In the genomic region with DNA sequence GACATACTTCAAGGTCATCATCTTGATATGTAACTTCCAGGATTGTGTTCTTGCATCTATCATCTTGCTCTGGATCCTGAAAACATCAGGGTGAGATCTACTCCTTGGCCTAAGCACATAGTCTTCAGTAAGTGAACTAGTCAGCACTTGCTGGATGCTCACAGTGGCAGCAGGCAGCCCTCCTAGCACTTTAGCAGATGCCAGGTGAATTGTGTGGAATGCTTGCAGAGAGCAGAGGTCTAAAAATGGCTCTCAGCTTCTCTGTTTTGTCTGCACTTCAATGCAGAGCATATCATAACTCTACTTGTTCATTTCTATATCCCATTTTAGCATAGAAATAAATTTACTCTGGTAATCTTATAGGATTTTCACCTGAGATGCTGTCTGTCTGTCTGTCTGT, we compare ENCODE assay signal across 24 mouse cellular contexts.
"Had no signal": no experiment of that assay in that cellular context is flagged by ENCODE, and none has a peak within 500 bp of the region (broad histone marks: within the 10 kb centered on the region; RNA-seq: fewer than 3 reads in every experiment).

No protein-coding gene starts in this region.

- H3K4me1 ChIP-seq: heart, embryonic 10.5 days; heart, embryonic 12.5 days; hindbrain, embryonic 10.5 days; hindbrain, embryonic 12.5 days; intestine, embryonic 15.5 days; kidney, embryonic 15.5 days; limb, embryonic 13.5 days; limb, embryonic 15.5 days; liver, embryonic 12.5 days had no signal

- H3K4me3 ChIP-seq: gastrocnemius, adult 2 months; heart, embryonic 10.5 days; heart, embryonic 12.5 days; hindbrain, embryonic 10.5 days; hindbrain, embryonic 12.5 days; intestine, embryonic 15.5 days; kidney, embryonic 15.5 days; limb, embryonic 13.5 days; limb, embryonic 15.5 days; liver, embryonic 12.5 days had no signal

- DNase-seq: gastrocnemius, adult 2 months; gastrocnemius, postnatal 10 days; gastrocnemius, postnatal 25 days; heart, adult 18-20 months; heart, postnatal 10 days; heart, postnatal 4 days; kidney, adult 18-20 months; kidney, adult 9 months; kidney, postnatal 14 days; kidney, postnatal 36 days; layer of hippocampus, adult 9-11 months; layer of hippocampus, postnatal 36 days; left cerebral cortex, postnatal 4 days had no signal

- H3K27ac ChIP-seq: gastrocnemius, adult 2 months; heart, embryonic 10.5 days; hindbrain, embryonic 10.5 days; hindbrain, embryonic 12.5 days; hindbrain, embryonic 14.5 days; intestine, embryonic 15.5 days; kidney, embryonic 15.5 days; kidney, postnatal 0 days; limb, embryonic 13.5 days; limb, embryonic 15.5 days; liver, embryonic 12.5 days had no signal

- H3K27me3 ChIP-seq: heart, embryonic 12.5 days; hindbrain, embryonic 12.5 days; intestine, embryonic 15.5 days; kidney, embryonic 15.5 days; limb, embryonic 13.5 days; limb, embryonic 15.5 days; liver, embryonic 12.5 days had no signal

- H3K36me3 ChIP-seq: heart, embryonic 10.5 days; heart, embryonic 12.5 days; hindbrain, embryonic 10.5 days; hindbrain, embryonic 12.5 days; intestine, embryonic 15.5 days; kidney, embryonic 15.5 days; limb, embryonic 13.5 days; limb, embryonic 15.5 days; liver, embryonic 12.5 days had no signal
